Mouse (Mus musculus): Measurements from ENCODE around the gene Prex1. TPM values are rescaled to one million over a fixed set of nuclear protein-coding genes. Genes with fewer than 3 reads are reported as not detected.
"Not testable (repeated sequence)": the region's sequence is repeated elsewhere in the genome, so short reads cannot be mapped to it uniquely, and the experiment has no call there.

Gene Prex1
- polyA plus RNA-seq, 1 experiment from 2014 or later: 26.6 TPM

DNA sequence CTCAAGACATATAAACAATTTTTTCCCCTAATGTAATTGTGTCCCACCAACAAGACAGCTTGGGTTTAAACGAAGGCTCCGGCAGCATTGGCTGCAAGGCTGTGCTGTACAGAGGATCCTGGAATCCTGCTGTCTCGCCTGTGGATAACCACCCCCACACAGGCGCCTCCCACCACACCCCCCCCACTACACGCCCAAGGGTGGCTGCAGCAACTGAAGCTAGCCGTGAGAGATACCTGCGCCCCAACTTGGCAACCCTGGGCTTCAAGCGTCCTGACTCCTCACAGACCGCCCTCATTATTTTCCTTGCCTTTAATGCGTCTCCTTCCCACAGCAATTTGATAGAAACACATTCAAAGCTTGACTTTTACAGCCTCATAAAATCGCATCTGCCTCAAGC, 178.1 kb downstream of the Prex1 start:
- 0 out of 2 replicates have a peak, but pooled peaks cover 4% of the 10 kb centered on the region for H3K9me3 ChIP-seq (ENCODE audit: control insufficient read depth, low read length)

DNA sequence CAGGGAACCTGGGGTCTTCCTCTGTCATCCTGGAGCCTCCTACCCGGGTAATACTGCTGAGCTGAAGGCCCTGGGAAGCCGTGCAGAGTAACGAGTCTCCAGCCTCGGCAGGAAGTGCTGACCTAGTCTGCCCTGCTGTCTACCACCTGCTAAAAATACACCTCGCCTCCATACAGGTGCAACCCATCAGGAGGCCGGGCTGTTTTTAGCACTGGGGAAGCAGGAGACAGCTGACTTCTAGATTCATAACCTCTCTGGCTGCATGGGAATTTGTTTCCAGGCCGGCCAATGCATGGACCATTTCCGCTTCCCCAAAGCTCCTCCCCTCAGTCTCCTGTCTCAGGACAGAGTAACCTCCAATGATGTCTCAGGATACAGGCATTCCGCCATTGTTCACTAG, 187.4 kb downstream of the Prex1 start:
- no peaks in the 10 kb centered on the region for H3K36me3 ChIP-seq (ENCODE audit: control insufficient read depth, insufficient read depth, low read length)
- 75% methylated on average over 8 of the region's 9 CpGs for WGBS
- no peaks in the 10 kb centered on the region for H3K9me3 ChIP-seq (ENCODE audit: control insufficient read depth, low read length)
- ATAC-seq (ENCODE audit: low read depth) (no peak), DNase-seq (ENCODE audit: low spot score) (no peak)
- H3K4me1 ChIP-seq (ENCODE audit: control insufficient read depth, insufficient read depth, low read length): peaks cover 13% of the 10 kb centered on the region
- H3K4me2 ChIP-seq (ENCODE audit: low read depth, low read length): no peak overlapping the region
- H3K27me3 ChIP-seq (replicated peaks; ENCODE audit: control insufficient read depth, insufficient read depth, low read length): no peaks in the 10 kb centered on the region
- no peak overlapping the region for H3K9ac ChIP-seq (ENCODE audit: low read depth, low read length)
- H3K4me3 ChIP-seq (ENCODE audit: low read depth, low read length): no peak overlapping the region
- no peak overlapping the region for H3K27ac ChIP-seq (replicated peaks; ENCODE audit: low read depth, low read length)

More for the DNA sequence above, 178.1 kb downstream of the Prex1 start:
- H3K36me3 ChIP-seq (ENCODE audit: control insufficient read depth, insufficient read depth, low read length): no peaks in the 10 kb centered on the region
- H3K27ac ChIP-seq (replicated peaks; ENCODE audit: low read depth, low read length): no peak overlapping the region
- ATAC-seq (ENCODE audit: low read depth): no peak
- H3K27me3 ChIP-seq (replicated peaks; ENCODE audit: control insufficient read depth, insufficient read depth, low read length): no peaks in the 10 kb centered on the region
- 93% methylated on average over 11 of the region's 11 CpGs for WGBS
- H3K4me3 ChIP-seq (ENCODE audit: low read depth, low read length): no peak overlapping the region
- no peak overlapping the region for H3K9ac ChIP-seq (ENCODE audit: low read depth, low read length)
- no peak overlapping the region for H3K4me2 ChIP-seq (ENCODE audit: low read depth, low read length)
- DNase-seq (ENCODE audit: low spot score): no peak
- no peaks in the 10 kb centered on the region for H3K4me1 ChIP-seq (ENCODE audit: control insufficient read depth, insufficient read depth, low read length)

DNA sequence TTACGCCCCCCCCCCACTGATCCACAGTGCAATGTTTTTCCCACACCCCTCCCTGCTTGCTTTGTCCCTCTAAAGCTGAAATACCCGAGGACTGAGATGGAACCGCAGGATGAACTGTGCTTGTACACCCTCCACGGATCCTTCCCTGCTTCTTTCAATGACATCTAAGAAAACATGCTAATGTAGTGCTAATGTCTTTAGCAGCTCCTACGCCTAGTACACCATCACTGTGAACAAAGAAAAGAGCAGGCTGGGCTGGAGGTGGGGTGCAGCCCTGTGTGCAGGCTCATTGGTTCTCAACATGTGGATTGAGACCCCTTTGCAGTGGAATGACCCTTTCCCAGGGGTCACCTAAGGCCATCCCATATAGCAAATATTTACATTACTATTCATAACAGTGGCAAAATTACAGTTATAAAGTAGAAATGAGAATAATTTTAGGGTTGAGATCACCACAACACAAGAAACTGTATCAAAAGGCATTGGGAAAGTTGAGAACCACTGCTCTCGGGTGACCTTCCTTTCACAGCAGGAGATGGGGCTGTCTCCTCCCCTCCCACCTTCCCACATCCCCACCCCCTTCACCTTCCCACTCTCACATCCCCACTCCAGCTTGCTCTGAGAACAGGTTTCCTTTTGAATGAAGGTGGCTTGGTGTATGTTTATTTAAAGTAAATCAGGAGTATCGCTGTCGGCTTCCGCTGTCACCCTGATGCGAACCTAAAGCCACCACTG, 190.3 kb downstream of the Prex1 start:
- peaks cover 13% of the 10 kb centered on the region for H3K4me1 ChIP-seq (ENCODE audit: control insufficient read depth, insufficient read depth, low read length)
- peak overlapping the region; percentile 19; the same call in 1 of the 2 replicates for H3K9ac ChIP-seq (ENCODE audit: low read depth, low read length)
- H3K4me3 ChIP-seq (ENCODE audit: low read depth, low read length): no peak overlapping the region
- ATAC-seq (ENCODE audit: low read depth) (no peak), DNase-seq (ENCODE audit: low spot score) (no peak)
- H3K4me2 ChIP-seq (ENCODE audit: low read depth, low read length): no peak overlapping the region
- WGBS: 69% methylated on average over 10 of the region's 10 CpGs
- no peaks in the 10 kb centered on the region for H3K9me3 ChIP-seq (ENCODE audit: control insufficient read depth, low read length)
- no peaks in the 10 kb centered on the region for H3K36me3 ChIP-seq (ENCODE audit: control insufficient read depth, insufficient read depth, low read length)
- H3K27me3 ChIP-seq (replicated peaks; ENCODE audit: control insufficient read depth, insufficient read depth, low read length): no peaks in the 10 kb centered on the region
- no peak overlapping the region; the same call in 1 of the 2 replicates for H3K27ac ChIP-seq (replicated peaks; ENCODE audit: low read depth, low read length)

DNA sequence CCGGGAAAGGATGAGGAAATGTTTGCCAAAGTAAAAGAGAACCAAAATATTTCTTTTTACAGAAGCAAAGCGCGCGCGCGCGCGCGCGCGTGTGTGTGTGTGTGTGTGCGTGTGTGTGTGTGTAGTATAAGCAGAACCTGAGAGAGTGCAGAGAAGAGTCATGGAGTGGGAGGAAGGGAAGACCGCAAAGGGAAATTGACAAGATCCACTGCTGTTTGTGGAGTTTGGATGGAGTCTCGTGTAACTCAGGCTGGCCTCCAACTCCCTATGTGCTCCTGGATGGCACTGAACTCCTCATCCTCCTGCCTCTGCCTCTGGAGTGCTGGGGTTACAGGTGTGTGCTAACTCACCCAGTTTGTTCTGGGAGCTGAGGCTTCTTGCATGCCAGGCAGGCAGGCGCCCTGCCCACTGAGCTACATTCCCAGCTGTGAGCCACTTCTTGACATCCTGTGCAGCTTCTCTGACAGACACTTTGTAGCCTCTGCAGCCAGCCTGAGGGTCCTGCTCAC, 191.0 kb downstream of the Prex1 start:
- Histone ChIP-seq H3K36me3 (ENCODE audit: control insufficient read depth, insufficient read depth, low read length) (no peaks in the 10 kb centered on the region), H3K9ac (ENCODE audit: low read depth, low read length) (0 out of 2 replicates have a peak overlapping the region, but pooled peaks have one; percentile 19), H3K4me1 (ENCODE audit: control insufficient read depth, insufficient read depth, low read length) (peaks cover 13% of the 10 kb centered on the region), H3K4me2 (ENCODE audit: low read depth, low read length) (no peak overlapping the region), H3K9me3 (ENCODE audit: control insufficient read depth, low read length) (no peaks in the 10 kb centered on the region), H3K27ac (replicated peaks; ENCODE audit: low read depth, low read length) (no peak overlapping the region; the same call in 1 of the 2 replicates), H3K4me3 (ENCODE audit: low read depth, low read length) (no peak overlapping the region), H3K27me3 (replicated peaks; ENCODE audit: control insufficient read depth, insufficient read depth, low read length) (no peaks in the 10 kb centered on the region)
- WGBS: 87% methylated on average over 15 of the region's 15 CpGs
- DNase-seq (ENCODE audit: low spot score): no peak
- ATAC-seq (ENCODE audit: low read depth): no peak

DNA sequence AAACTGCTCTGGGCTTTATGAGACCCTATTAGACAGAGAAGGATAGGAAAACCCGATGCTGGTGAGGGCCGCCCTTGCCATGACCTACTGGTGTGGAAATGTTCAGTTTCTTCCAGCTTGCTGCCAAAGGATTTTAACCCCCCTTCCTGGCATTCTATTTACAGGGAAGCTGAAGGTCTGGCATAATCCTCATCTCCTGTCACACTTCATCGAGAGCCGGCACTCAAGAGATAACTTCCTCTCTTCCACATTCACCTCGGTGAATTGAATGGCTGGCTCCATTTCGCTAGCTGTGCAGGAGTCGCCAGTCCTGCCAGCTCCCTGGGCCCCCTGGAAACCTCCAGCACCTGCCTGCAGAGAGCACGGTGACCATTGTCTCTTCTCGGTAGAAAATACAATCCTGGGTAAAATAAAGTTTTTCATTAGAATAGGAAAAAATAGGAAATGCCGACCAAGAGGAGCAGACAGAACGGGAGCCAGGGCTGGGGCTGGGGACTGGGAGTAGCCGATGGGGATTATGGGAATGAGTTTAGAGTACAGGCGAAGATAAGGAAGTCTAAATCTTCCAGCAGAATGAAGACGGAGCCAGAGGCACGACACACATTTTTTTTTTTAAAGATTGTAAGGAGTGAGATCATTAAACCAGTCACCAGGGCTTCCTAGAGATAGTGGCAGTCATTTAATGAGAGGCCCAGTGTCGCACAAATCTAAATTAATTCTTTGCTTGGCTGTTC, 191.6 kb downstream of the Prex1 start:
- H3K36me3 ChIP-seq (ENCODE audit: control insufficient read depth, insufficient read depth, low read length): no peaks in the 10 kb centered on the region
- H3K4me1 ChIP-seq (ENCODE audit: control insufficient read depth, insufficient read depth, low read length): peaks cover 19% of the 10 kb centered on the region
- H3K27me3 ChIP-seq (replicated peaks; ENCODE audit: control insufficient read depth, insufficient read depth, low read length): no peaks in the 10 kb centered on the region
- no peak overlapping the region for H3K9ac ChIP-seq (ENCODE audit: low read depth, low read length)
- ATAC-seq (ENCODE audit: low read depth) (no peak), DNase-seq (ENCODE audit: low spot score) (no peak)
- 53% methylated on average over 16 of the region's 16 CpGs for whole genome bisulfite sequencing
- H3K4me3 ChIP-seq (ENCODE audit: low read depth, low read length): no peak overlapping the region
- no peaks in the 10 kb centered on the region for H3K9me3 ChIP-seq (ENCODE audit: control insufficient read depth, low read length)
- H3K4me2 ChIP-seq (ENCODE audit: low read depth, low read length): no peak overlapping the region
- no peak overlapping the region for H3K27ac ChIP-seq (replicated peaks; ENCODE audit: low read depth, low read length)

DNA sequence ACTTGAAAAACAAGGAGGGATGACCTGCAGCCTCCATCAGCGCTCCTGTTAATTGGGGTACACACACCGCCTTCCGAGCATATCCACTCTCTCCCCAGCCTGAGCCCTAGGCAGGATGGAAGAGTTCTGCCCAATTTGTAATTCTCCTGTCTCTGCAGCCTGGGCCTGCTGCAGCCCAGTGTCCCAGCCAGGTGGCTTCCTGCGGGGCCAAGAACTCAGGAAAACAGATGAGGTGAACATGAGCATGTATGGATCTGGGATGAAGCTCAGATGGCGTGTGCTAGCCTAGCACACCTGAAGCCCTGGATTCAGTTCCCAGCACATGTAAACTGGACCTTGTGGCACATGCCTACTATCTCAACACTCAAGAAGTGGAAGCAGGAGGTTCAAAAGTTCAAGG, 192.2 kb downstream of the Prex1 start:
- Histone ChIP-seq H3K4me3 (ENCODE audit: low read depth, low read length) (no peak overlapping the region), H3K27me3 (replicated peaks; ENCODE audit: control insufficient read depth, insufficient read depth, low read length) (no peaks in the 10 kb centered on the region), H3K36me3 (ENCODE audit: control insufficient read depth, insufficient read depth, low read length) (no peaks in the 10 kb centered on the region), H3K4me1 (ENCODE audit: control insufficient read depth, insufficient read depth, low read length) (peaks cover 20% of the 10 kb centered on the region), H3K27ac (replicated peaks; ENCODE audit: low read depth, low read length) (no peak overlapping the region), H3K9ac (ENCODE audit: low read depth, low read length) (no peak overlapping the region), H3K9me3 (ENCODE audit: control insufficient read depth, low read length) (no peaks in the 10 kb centered on the region), H3K4me2 (ENCODE audit: low read depth, low read length) (no peak overlapping the region)
- DNase-seq (ENCODE audit: low spot score): no peak
- ATAC-seq (ENCODE audit: low read depth): no peak
- 85% methylated on average over 5 of the region's 5 CpGs for WGBS

DNA sequence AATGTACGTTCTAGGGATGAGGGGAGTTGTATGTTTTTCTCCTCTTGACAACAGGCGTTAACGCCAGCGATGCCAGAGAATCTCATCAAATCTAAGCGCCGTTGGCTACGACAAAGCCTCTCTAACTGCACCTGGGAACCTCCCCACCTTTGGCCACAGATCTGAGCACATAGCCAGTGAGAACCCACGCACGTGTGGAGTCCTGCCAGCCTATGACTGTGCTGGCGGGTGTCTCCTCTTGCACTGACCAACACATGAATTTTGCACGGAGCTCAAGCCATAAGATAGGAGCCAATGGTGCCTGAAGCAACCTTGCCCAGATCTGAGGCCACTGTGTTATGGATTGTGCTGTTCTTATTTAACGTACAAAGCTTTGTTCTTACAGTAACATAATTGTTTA, 193.1 kb downstream of the Prex1 start:
- WGBS: 86% methylated on average over 12 of the region's 12 CpGs
- H3K36me3 ChIP-seq (ENCODE audit: control insufficient read depth, insufficient read depth, low read length): no peaks in the 10 kb centered on the region
- ATAC-seq (ENCODE audit: low read depth): no peak

DNA sequence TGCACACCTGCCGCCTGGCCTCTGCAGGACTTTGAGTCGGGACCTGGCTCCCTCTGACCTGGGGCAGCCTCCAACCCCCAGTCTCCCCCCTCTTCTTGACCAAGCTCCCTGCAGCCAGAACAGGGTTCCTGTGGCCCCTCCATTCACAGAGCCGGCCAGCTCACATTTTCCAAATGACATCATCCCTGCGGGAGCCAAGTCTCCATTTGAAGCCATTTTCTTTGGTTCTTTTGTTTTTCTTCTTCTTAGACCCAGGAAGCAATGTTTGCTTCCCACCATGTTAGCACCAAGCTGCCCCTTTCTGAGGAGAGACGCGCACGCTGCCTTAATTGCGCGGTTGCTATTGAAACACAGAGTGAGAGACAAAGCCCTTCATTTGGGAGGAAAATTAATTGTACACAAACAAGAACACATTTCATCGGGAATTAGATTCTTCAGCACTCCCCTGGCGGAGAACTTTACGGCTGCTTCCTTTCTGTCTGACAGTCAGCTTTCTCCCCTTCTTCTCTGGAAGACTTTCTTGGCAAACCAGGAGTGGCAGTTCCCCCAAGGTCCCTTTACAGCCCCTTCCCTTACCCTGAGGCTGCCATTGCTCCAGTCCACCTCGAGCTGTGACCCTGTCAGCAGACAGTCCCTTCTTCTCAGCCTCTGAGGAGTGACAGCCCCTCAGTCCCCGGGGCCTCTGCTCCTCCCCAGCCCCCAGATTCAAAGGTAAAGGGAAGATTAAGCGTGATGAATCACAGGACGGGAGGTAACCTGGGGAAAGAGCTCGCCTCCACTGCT, 196.0 kb downstream of the Prex1 start:
- H3K4me1 ChIP-seq (ENCODE audit: control insufficient read depth, insufficient read depth, low read length): peaks cover 12% of the 10 kb centered on the region
- not testable (repeated sequence) for H3K36me3 ChIP-seq (ENCODE audit: control insufficient read depth, insufficient read depth, low read length); H3K9ac ChIP-seq (ENCODE audit: low read depth, low read length); H3K9me3 ChIP-seq (ENCODE audit: control insufficient read depth, low read length); H3K4me3 ChIP-seq (ENCODE audit: low read depth, low read length); H3K27me3 ChIP-seq (replicated peaks; ENCODE audit: control insufficient read depth, insufficient read depth, low read length)
- ATAC-seq (ENCODE audit: low read depth) (peak; percentile 68; the same call in 1 of the 2 replicates), DNase-seq (ENCODE audit: low spot score) (peak; percentile 80)
- WGBS: 13% methylated on average over 13 of the region's 17 CpGs
- peak overlapping the region; percentile 13; the same call in 1 of the 2 replicates for H3K4me2 ChIP-seq (ENCODE audit: low read depth, low read length)
- H3K27ac ChIP-seq (replicated peaks; ENCODE audit: low read depth, low read length): peak overlapping the region; percentile 69; the same call in 1 of the 2 replicates

More for the DNA sequence above, 193.1 kb downstream of the Prex1 start:
- Histone ChIP-seq H3K27me3 (replicated peaks; ENCODE audit: control insufficient read depth, insufficient read depth, low read length) (no peaks in the 10 kb centered on the region), H3K4me3 (ENCODE audit: low read depth, low read length) (no peak overlapping the region), H3K9ac (ENCODE audit: low read depth, low read length) (no peak overlapping the region), H3K4me2 (ENCODE audit: low read depth, low read length) (no peak overlapping the region), H3K27ac (replicated peaks; ENCODE audit: low read depth, low read length) (no peak overlapping the region), H3K9me3 (ENCODE audit: control insufficient read depth, low read length) (no peaks in the 10 kb centered on the region), H3K4me1 (ENCODE audit: control insufficient read depth, insufficient read depth, low read length) (peaks cover 14% of the 10 kb centered on the region)
- DNase-seq (ENCODE audit: low spot score): no peak
